Mouse (Mus musculus): ENCODE measurements at regions not wholly inside any gene's neighbourhood (a gene's known extent, or its start where the extent isn't known, plus 50 kb on each side); places are given as distances from the start of the nearest gene placed in this dataset.

DNA sequence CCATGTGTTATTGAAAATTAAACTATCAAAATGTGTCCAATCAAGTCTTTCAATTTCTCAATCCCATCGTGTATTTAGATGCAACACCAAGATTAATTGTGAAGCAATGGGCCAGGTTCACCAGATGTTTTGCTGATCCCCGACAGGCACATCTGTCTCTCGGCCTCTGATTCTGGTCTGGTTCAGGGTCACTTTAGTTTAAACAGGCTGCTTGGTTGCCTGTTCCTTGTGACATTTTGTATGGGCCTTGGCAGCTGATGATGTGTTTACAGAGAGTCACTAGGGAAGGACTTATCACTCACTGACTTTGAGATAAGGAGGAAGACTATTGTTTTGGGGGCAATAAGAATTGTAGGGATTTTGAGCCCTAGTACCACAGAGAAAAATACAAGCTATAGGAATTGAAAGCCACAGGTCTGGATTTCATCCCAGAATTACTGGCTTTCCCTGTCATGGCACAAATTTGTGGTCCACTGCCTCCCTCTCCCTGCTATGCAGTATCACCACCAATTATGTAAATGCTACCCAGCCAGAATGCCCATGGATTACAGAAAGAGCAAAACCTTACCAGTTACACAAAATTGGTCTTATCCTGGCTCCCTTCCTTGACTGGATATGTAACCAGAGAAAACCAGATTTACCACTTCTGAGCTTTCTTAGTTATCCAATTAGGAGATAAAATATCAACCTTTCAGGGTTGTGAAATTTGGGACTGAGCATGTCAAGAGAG, 272.5 kb upstream of the Plxna2 start:
- TF ChIP-seq POLR2A (IDR thresholded peaks at IDR 0.05; ENCODE audit: extremely low read depth, insufficient read depth, low read length): no peak
- no peak for TF ChIP-seq CTCF (IDR thresholded peaks at IDR 0.05; ENCODE audit: extremely low read depth, insufficient read depth, low read length)
- H3K27ac ChIP-seq (ENCODE audit: insufficient read depth, low read length): no peak overlapping the region
- no peak overlapping the region for H3K4me3 ChIP-seq (ENCODE audit: insufficient read depth, low read length)
- no peaks in the 10 kb centered on the region for H3K4me1 ChIP-seq (ENCODE audit: control insufficient read depth, insufficient read depth, low read length)

DNA sequence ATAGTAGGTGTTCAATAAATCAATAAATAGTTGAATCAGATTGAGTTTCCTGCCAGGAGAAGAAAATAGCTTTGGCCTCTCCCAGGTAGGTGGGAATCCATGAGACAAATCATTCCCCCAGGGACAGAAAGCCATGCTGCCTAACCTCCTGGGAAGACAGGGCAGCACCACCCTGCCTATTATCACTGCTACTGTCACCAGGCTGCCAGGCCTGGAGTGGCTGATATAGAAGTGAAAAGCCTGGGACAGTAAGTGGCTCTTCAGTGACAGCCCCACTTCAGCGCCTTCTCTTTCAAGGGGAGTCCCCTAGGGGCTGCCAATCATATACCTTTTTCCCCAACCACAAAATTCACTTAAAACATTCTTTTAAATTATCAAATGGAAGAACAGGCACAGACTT, 275.4 kb upstream of the Plxna2 start:
- no peak overlapping the region for H3K27ac ChIP-seq (ENCODE audit: insufficient read depth, low read length)
- H3K4me1 ChIP-seq (ENCODE audit: control insufficient read depth, insufficient read depth, low read length): no peaks in the 10 kb centered on the region
- no peak overlapping the region for H3K4me3 ChIP-seq (ENCODE audit: insufficient read depth, low read length)
- TF ChIP-seq POLR2A (IDR thresholded peaks at IDR 0.05; ENCODE audit: extremely low read depth, insufficient read depth, low read length): no peak
- TF ChIP-seq CTCF (IDR thresholded peaks at IDR 0.05; ENCODE audit: extremely low read depth, insufficient read depth, low read length): no peak

DNA sequence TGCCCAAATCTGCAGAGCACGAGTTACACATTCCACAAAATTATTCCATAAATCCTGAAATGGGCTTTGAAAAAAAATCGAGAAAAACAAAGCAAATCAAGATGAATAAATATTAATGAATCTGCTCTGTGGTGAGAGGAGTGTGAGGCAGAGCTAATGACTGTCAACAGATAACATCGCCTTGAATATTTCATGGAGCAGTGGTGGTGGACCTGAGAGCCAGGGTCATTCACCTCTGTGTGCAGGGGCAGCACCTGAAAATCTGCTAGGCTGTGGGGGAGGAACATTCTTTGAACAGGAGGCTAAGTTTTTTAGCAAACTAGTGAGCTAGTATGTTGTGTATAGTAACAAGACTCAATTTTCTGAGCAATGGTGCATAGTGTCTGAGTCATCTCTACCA, 276.3 kb upstream of the Plxna2 start:
- Histone ChIP-seq H3K4me3 (ENCODE audit: insufficient read depth, low read length) (no peak overlapping the region), H3K4me1 (ENCODE audit: control insufficient read depth, insufficient read depth, low read length) (no peaks in the 10 kb centered on the region), H3K27ac (ENCODE audit: insufficient read depth, low read length) (no peak overlapping the region)
- no peak for TF ChIP-seq CTCF (IDR thresholded peaks at IDR 0.05; ENCODE audit: extremely low read depth, insufficient read depth, low read length)
- no peak for TF ChIP-seq POLR2A (IDR thresholded peaks at IDR 0.05; ENCODE audit: extremely low read depth, insufficient read depth, low read length)

DNA sequence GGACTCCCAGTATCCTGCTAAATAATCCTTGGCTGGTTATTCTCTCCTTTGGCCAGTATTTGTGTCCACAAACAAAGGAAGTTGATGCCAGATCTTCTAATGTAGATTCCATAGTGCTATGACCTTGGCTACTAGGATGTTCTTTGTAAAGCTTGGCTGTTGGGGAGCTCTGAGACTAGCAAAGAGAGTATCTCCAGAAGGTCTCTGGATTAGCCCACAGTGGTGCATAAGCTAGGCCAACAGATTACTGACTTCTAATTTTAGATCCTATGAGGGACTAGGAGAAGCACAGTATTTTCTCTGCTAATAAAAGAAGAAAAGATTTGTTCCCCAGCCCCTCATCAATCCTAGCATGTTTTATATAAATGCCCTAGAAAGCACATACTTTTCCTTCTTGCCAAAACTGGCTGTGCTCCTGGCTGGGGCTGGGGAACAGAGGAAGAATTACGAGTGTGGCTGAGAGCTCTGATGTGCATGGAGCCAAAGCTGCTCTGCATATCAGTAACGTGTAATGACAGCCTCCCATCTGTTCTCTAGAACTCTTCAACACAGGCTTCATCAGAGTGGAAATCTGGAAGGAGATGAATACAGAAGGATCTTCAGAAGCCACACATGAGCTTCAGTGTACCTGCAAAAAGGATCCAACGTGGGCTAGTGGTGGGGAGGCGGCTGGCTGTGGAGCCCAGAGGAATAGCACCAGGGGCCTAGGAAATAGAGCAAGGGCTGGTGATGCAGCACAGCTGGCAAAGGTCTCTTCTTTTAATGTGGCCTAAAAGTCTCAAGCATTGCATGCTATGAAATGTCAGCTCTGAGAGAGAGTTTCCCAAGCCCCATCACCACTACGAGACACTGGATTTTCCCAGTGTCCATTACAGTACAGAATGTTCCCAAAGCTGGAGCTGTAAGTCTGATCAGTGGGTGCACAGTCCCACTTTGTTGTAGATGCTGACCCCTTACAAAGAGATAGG, 283.0 kb upstream of the Plxna2 start:
- Histone ChIP-seq H3K27ac (ENCODE audit: insufficient read depth, low read length) (peak overlapping the region; percentile 68), H3K4me3 (ENCODE audit: insufficient read depth, low read length) (no peak overlapping the region), H3K4me1 (ENCODE audit: control insufficient read depth, insufficient read depth, low read length) (peaks cover 8% of the 10 kb centered on the region)
- no peak for TF ChIP-seq CTCF (IDR thresholded peaks at IDR 0.05; ENCODE audit: extremely low read depth, insufficient read depth, low read length)
- TF ChIP-seq POLR2A (IDR thresholded peaks at IDR 0.05; ENCODE audit: extremely low read depth, insufficient read depth, low read length): no peak

DNA sequence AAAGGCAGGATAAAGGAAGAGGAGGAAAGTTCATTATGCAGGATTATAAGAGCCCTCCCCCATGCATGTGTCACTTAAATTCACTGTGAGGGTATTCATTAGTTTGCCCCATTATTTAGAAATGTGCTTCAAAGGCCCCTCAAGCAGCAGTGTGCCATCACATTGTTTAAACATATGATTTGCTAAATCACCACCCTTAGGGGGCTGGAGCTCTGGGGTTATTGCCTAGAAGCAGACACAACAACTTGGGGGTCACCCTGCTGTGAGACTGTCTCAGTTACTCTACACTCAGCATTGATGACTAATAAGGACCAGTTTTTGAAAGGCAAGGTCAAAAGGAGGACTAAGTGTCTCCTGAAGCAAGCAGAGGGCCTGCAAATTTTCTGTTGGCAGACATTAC, 285.4 kb upstream of the Plxna2 start:
- Histone ChIP-seq H3K4me1 (ENCODE audit: control insufficient read depth, insufficient read depth, low read length) (peaks cover 8% of the 10 kb centered on the region), H3K27ac (ENCODE audit: insufficient read depth, low read length) (no peak overlapping the region), H3K4me3 (ENCODE audit: insufficient read depth, low read length) (no peak overlapping the region)
- TF ChIP-seq CTCF (IDR thresholded peaks at IDR 0.05; ENCODE audit: extremely low read depth, insufficient read depth, low read length) (no peak), POLR2A (IDR thresholded peaks at IDR 0.05; ENCODE audit: extremely low read depth, insufficient read depth, low read length) (no peak)

DNA sequence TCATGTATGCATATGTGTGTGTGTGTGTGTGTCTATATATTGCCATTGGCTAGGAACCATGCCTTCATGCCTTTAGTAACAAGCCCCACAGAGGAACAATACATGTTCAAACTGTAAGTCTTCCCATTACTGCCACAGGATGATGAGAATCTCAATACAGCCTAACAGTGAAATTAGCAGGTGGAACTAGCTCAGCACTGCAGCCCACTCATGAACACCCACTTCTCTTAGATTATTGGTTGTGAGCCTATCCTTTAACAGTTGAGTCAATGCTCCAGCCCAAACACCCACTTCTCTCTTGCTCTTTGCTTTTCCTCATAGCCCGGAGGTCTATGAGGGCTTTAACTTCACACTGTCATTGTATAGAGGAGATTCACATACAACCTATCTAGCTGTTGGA, 287.5 kb upstream of the Plxna2 start:
- Histone ChIP-seq H3K4me3 (ENCODE audit: insufficient read depth, low read length) (no peak overlapping the region), H3K27ac (ENCODE audit: insufficient read depth, low read length) (no peak overlapping the region), H3K4me1 (ENCODE audit: control insufficient read depth, insufficient read depth, low read length) (peaks cover 8% of the 10 kb centered on the region)
- TF ChIP-seq POLR2A (IDR thresholded peaks at IDR 0.05; ENCODE audit: extremely low read depth, insufficient read depth, low read length) (no peak), CTCF (IDR thresholded peaks at IDR 0.05; ENCODE audit: extremely low read depth, insufficient read depth, low read length) (no peak)

DNA sequence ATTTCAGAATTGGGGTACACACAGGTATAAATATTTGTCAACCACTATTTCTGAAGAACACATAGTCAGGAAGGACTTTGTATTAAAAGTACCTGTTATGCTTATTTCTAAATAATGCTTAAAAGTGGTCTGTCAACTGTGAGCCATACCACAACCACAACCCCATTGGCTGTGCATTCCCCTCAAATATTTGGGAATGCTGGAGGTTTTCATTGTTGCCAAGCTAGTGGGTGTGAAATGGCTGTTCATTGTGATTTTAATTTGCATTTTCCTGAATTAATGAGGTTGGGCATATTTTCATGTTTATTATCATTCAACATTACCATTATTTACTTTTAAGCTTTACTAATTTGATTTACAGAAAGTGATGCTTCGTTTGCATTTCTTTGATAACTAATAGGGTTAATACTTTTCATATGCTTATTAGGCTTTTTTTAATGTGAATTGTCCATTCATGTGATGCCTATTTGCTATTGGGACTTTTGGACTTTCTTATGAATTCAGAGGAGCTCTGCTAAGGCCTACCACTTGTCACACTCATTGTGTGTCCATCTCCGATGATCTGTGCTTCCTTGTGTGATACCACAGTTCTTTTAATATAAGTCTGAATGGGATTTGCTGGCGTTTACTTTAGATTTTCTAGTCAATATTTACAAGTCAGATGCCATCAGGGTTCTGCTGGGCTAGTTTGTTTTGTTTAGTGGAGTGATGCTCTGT, 297.5 kb upstream of the Plxna2 start:
- Histone ChIP-seq H3K4me3 (ENCODE audit: insufficient read depth, low read length) (no peak overlapping the region), H3K27ac (ENCODE audit: insufficient read depth, low read length) (no peak overlapping the region)

DNA sequence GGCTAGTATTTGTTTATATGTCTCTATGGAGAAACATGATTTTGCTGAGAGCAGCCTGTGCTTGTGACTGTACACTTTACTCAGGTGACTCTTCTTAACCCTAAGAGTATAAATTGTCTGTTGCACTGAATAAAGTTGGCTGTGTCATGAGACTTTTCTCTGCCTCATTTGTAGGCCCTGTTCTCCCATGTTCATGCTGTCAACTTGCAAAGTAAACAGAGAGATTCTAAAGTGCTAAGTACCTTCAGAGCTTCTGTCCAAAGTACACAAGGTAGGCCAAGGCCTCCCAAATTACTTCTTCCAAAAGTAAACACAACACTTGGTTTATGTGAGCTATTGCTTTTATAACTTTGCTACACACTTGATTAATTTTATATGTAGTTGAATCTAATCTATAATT, 299.7 kb upstream of the Plxna2 start:
- Histone ChIP-seq H3K4me1 (ENCODE audit: control insufficient read depth, insufficient read depth, low read length) (no peaks in the 10 kb centered on the region; the same call in 1 of the 2 replicates), H3K4me3 (ENCODE audit: insufficient read depth, low read length) (no peak overlapping the region), H3K27ac (ENCODE audit: insufficient read depth, low read length) (no peak overlapping the region)
- TF ChIP-seq CTCF (IDR thresholded peaks at IDR 0.05; ENCODE audit: extremely low read depth, insufficient read depth, low read length) (no peak), POLR2A (IDR thresholded peaks at IDR 0.05; ENCODE audit: extremely low read depth, insufficient read depth, low read length) (no peak)

More for the DNA sequence above, 297.5 kb upstream of the Plxna2 start:
- H3K4me1 ChIP-seq (ENCODE audit: control insufficient read depth, insufficient read depth, low read length): no peaks in the 10 kb centered on the region; the same call in 1 of the 2 replicates
- TF ChIP-seq CTCF (IDR thresholded peaks at IDR 0.05; ENCODE audit: extremely low read depth, insufficient read depth, low read length) (no peak), POLR2A (IDR thresholded peaks at IDR 0.05; ENCODE audit: extremely low read depth, insufficient read depth, low read length) (no peak)

DNA sequence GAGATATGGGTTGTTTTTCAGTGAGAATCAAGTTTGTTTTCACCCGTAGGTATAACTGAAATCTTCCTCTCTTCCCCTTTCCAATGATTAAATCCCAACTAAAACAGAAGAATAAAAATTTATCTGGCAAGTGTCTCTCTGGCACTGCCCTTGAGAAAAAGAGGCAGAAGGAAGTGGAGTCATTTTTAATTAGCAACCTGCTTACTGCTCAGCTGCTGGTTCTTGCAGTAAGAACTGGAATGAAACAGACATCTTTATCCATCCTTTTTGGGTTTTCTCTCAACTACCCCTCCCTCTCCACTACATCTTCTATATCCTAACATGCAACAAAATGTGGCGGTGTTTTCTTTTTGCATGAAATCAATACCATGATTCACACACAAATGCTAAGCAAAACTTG, 302.4 kb upstream of the Plxna2 start:
- Histone ChIP-seq H3K4me1 (ENCODE audit: control insufficient read depth, insufficient read depth, low read length) (no peaks in the 10 kb centered on the region; the same call in 1 of the 2 replicates), H3K27ac (ENCODE audit: insufficient read depth, low read length) (no peak overlapping the region), H3K4me3 (ENCODE audit: insufficient read depth, low read length) (no peak overlapping the region)
- no peak for TF ChIP-seq POLR2A (IDR thresholded peaks at IDR 0.05; ENCODE audit: extremely low read depth, insufficient read depth, low read length)
- no peak for TF ChIP-seq CTCF (IDR thresholded peaks at IDR 0.05; ENCODE audit: extremely low read depth, insufficient read depth, low read length)

All from cortical plate, adult 2 months (tissue).